Mouse (Mus musculus) central nervous system, embryonic 11.5 days (tissue): ENCODE results near the gene Msmp. TPM values are rescaled to one million over a fixed set of nuclear protein-coding genes. Genes with fewer than 3 reads are reported as not detected.

Experiments
- polyA plus RNA-seq: library from polyadenylated mRNA; depleted of rRNA; stranded (reverse); fragments of >200 nt; gene quantifications from 2 replicates; pipeline ENCODE4 v1.2.3, GENCODE M21; 2012; rRNA removed

Gene Msmp
- 0.10 and 0.17 TPM in 2 replicates for polyA plus RNA-seq

DNA sequence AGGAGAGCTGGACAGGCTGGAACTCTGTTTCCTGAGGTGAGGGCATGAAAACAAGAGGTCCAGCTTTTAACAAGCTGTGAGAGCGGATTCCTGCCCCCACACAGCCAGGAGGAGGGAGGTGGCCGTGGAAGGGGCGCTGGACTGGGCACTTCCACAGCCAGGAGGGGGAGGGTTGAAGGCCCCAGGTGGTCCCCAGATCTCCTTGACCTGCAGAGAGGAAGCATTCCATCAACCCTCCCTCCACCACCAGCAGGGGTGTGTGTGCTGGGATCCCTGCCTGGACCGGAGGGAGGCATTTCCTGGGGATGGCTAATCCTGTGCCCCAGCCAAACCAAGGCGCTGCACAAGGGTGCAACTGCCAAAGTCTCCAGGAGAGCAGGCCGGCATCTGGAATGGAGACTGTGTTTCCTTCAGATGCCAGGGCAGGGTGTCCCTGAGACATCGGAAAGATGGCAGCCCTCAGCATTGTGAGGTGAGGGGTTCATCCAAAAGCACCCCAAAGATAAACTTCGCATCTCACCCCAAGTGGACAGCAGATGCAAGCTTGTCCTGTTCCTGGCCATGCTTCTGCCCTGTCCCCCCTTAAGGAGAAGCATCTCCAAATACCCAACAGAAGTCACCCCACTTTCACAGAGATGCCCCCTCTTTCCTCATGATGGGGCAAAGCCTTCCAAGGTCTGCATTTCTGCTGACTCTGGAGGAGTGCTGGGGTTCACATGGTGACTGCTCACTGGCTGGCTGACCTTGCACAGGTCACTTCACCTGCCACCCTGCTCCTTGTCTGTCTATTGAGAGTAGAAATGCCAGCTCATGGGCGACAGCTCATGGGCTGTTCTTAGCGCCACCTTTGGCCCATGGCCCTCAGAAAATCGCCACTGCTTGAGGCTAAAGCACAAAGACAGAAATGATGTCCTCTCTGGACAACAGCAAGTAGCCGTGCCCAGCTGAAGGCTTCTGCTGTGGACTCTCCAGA, at the start of gene Msmp:
TSS of gene Msmp (minus strand) at position 51 of the 973 bp plus-strand sequence.

DNA sequence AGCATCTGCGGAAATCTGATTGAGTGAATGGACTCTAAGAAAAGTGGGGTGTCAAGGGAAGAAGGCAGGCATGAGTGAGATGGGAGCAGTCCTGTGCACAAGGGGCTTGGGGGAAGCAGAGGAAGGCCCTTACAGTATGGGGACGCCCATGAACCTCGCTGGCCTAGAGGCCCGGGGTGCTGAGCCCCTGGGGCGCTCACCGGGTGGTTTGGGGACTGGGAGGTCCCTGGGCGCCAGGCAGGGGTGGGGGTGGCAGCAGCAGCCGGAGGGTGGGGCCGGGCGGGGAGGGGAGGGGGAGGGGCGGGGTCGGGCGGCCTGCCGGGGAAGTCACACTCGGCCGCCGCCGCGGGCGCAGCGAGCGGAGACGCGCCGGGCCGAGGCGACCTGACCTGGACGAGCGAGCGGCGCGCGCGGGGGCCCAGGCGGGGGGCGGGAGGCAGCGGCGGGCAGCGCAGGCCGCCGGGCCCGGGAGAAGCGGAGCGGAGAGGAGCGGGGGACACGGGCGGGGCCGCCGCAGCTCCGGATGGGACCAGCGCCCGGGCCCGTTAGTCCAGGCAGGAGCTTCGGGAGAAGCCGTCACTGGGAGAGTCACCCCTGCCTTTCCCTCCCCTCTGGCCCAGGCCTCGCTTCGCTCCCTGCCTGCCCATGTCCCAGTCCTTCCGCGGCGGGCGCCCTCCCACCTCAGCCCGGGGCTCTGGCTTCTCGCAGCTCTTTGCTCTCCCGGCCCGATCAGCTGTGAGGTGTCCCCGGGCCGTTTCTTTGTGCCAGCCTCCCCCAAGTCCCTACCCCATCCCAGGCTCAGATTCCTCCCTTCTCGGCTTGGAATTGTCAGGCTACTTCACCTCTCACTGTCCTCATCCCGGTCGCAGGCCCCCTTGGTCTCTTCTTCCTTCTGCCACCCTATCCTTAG, 47.0 kb upstream of the Msmp start, which contains the start of gene Npr2:
TSS of gene Npr2 (plus strand) at position 890 of the 910 bp plus-strand sequence.

DNA sequence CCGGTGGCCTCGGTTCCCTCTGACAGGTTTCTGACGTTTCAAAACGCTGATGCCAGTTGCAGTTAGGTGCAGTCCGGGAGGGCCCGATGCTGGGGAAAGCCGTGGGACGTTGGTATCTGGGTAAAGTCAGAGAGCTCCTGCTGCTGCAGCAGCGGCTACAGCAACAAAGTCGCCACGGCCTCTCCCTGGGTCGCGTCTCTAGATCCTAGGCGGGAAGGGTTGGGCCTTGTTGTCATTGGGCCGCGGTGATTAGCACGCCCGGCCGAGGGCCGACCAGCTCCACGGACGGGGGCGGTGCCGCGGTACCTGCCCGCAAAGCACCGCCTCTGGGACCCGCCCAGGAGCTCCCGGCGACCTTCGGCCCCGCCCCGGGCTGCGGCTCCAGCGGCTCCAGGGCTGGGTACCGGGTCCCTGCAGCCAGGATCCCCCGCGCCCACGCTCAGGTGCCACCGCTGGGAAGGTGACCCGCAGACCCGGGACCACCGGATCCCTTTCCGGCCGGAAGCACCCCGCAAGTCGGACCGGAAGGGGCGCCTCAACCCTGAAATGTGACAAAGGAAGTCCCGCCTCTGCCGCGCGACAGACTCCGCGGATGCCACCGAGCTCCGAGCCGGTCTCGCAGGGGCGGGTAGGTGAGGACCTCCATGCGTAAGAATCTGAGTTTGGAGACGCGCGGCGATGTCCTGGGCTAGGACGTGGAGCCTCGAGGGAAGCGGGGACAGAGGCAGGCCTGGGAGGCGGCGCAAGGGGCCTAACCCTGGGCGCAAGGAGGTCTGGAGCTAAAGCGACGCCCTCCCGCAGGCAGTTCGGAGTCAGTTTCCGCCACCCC, 5.7 kb downstream of the Msmp start, which contains the start of the genes Rgp1 and Gba2:
TSS of gene Rgp1 (plus strand) at position 340 of the 829 bp plus-strand sequence.
TSS of gene Gba2 (minus strand) at position 498 of the 829 bp plus-strand sequence.

DNA sequence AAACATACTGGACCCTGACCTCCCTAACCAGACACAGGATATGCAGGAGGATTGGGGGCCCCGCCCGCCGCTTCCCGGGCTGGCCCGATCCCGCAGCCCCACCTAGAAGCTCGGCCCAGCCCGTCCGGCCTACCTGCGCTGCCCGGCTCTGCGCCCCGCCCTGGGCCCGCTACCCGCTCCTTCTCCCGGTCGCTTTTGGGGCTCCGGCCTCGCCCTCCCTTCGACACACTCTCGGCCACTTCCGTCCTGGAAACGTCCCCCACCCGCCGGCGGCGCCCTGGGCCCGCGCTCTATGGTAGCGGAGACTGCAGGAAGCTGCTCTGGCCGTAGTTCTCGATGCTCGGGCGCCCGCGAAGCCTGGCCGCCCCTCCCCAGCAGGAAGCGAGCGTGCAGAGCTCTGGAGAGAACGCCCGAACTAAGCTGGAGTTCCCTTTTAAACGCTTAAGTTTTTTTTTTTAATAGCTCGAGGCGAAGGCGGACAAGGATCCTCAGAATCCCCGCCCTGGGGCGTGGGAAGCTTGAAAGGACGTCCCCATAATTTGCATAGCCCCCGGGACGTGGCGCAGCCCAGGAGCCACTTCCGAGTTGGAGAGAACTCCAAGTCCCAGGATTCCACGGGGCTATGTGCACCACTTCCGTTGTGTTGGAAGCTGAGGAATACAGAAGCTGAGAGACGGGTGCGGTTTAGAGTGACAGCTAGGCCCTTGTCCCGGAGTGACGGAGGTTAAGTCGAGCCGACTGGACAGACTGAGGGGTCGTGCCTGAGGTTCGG, 22.1 kb downstream of the Msmp start, which contains the start of the genes Creb3 and Tln1:
TSS of gene Creb3 (plus strand) at position 336 of the 772 bp plus-strand sequence.
TSS of gene Tln1 (minus strand) at position 695 of the 772 bp plus-strand sequence.

Other genes starting within 250 kb of the Msmp start
- gene Rusc2, start 202.5 kb downstream of the Msmp start, polyA plus RNA-seq: 19.6 and 21.4 TPM in 2 replicates
- 0.46 and 0.47 TPM in 2 replicates for gene Fam166b, start 155.4 kb downstream of the Msmp start, polyA plus RNA-seq
- gene Tesk1, start 142.6 kb downstream of the Msmp start, polyA plus RNA-seq: 43.3 and 45.3 TPM in 2 replicates
- gene Cd72, start 129.9 kb downstream of the Msmp start, polyA plus RNA-seq: 0.35 and 0.38 TPM in 2 replicates
- not detected in 2 replicates for gene Sit1, start 100.8 kb downstream of the Msmp start, polyA plus RNA-seq
- gene Ccdc107, start 91.6 kb downstream of the Msmp start, polyA plus RNA-seq: 46.4 and 49.4 TPM in 2 replicates
- 41.5 and 64.0 TPM in 2 replicates for gene Arhgef39, start 84.8 kb downstream of the Msmp start, polyA plus RNA-seq
- 0.37 and 1.3 TPM in 2 replicates for gene Car9, start 77.5 kb downstream of the Msmp start, polyA plus RNA-seq
- gene Tpm2, start 60.7 kb downstream of the Msmp start, polyA plus RNA-seq: 83.2 and 109 TPM in 2 replicates
- 34.6 and 40.8 TPM in 2 replicates for gene Creb3, start 22.2 kb downstream of the Msmp start, polyA plus RNA-seq
- gene Tln1, start 21.8 kb downstream of the Msmp start, polyA plus RNA-seq: 52.5 and 57.8 TPM in 2 replicates
- 42.0 and 62.0 TPM in 2 replicates for gene Rgp1, start 5.8 kb downstream of the Msmp start, polyA plus RNA-seq
- 47.6 and 49.0 TPM in 2 replicates for gene Gba2, start 5.6 kb downstream of the Msmp start, polyA plus RNA-seq
- 45.5 and 61.8 TPM in 2 replicates for gene Npr2, start 47.4 kb upstream of the Msmp start, polyA plus RNA-seq
- gene Spag8, start 69.1 kb upstream of the Msmp start, polyA plus RNA-seq: 2.9 and 3.2 TPM in 2 replicates
- 53.7 and 54.7 TPM in 2 replicates for gene Hint2, start 72.0 kb upstream of the Msmp start, polyA plus RNA-seq
- gene Tmem8b, start 84.5 kb upstream of the Msmp start, polyA plus RNA-seq: 13.2 and 15.3 TPM in 2 replicates
- 0.21 and 0.22 TPM in 2 replicates for gene Fam221b, start 84.7 kb upstream of the Msmp start, polyA plus RNA-seq
- gene Olfr70, start 116.3 kb upstream of the Msmp start, polyA plus RNA-seq: not detected in 2 replicates
- gene Olfr71, start 125.8 kb upstream of the Msmp start, polyA plus RNA-seq: not detected in 2 replicates
- 0.16 and 0.17 TPM in 2 replicates for gene Hrct1, start 142.7 kb upstream of the Msmp start, polyA plus RNA-seq
- 0.02 and 0.06 TPM in 2 replicates for gene Spaar, start 145.5 kb upstream of the Msmp start, polyA plus RNA-seq
- gene Olfr159, start 186.5 kb upstream of the Msmp start, polyA plus RNA-seq: not detected in 2 replicates
- gene Olfr156, start 239.4 kb upstream of the Msmp start, polyA plus RNA-seq: 0.16 TPM in 1 of 2 replicates, not detected in the other